Mouse (Mus musculus): ENCODE measurements around the gene Klhl21.

DNA sequence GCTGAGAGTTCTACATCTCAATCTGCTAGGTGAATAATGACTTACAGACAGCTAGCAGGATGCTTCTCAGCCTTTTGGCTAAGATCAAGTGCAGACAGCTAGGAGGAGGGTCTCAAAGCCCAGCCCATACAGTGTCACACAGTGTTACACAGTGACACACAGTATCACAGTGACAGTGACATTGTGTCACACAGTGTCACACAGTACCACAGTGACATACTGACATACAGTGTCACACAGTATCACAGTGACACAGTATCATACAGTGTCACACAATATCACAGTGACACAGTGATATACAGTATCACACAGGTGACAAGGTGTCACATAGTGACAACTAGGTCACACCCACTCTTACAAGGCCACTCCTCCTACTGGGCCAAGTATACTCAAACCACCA is 58.7 kb downstream of the Klhl21 start:
- TF ChIP-seq CTCF (IDR thresholded peaks at IDR 0.05; ENCODE audit: low read depth) (no peak), EP300 (IDR thresholded peaks at IDR 0.05; ENCODE audit: low read depth) (no peak)

Data from liver, embryonic 14.5 days (tissue).